Comparison of ENCODE assay signal across 14 mouse cellular contexts in the genomic region with DNA sequence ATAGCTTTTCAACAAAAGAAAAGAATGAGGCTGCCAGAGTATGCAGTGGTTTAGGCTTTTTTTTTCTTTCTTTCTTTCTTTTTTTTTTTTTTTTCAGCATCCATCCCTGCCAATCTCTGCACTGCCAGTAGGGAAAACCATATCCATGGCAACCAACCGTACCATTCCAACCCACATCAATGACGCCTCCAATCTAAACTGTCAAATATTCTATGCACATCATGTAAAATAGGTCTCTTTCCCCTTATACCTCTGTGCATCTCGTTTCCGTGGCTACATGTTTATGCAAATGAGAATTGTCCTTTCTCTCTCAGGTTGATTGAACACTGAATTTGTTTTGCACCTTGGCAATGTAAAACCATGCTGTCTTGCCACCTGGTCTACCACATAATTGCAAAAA.
DNase-seq lines count a peak whose midpoint lies in the region; ATAC-seq lines count a peak whose summit lies in the region.
"Had no signal": no experiment of that assay in that cellular context is flagged by ENCODE, and none has a peak within 500 bp of the region (broad histone marks: within the 10 kb centered on the region; RNA-seq: fewer than 3 reads in every experiment).

No protein-coding gene starts in this region.

- peaks cover 18% of the 10 kb centered on the region for H3K4me1 ChIP-seq in forebrain, embryonic 13.5 days
- H3K4me1 ChIP-seq in neural tube, embryonic 14.5 days (ENCODE audit: control insufficient read depth, insufficient read depth, low read length) = peaks cover 4% of the 10 kb centered on the region; the same call in 1 of the 2 replicates
- H3K4me1 ChIP-seq: embryonic facial prominence, embryonic 12.5 days; heart, embryonic 15.5 days had no signal

- peak; percentile 30 for DNase-seq in left cerebral cortex, adult 11 months (ENCODE audit: low spot score)
- no peak for DNase-seq in left cerebral cortex, postnatal 36 days (ENCODE audit: low spot score in 2 of 2)
- DNase-seq in layer of hippocampus, adult 9-10 months (ENCODE audit: low spot score) = peak; percentile 17
- DNase-seq in urinary bladder, postnatal 4 days (ENCODE audit: low spot score in 2 of 2) = no peak
- DNase-seq in spleen, postnatal 4 days (ENCODE audit: low spot score in 2 of 2) = no peak
- DNase-seq in B cell, adult 2 months = no peak
- DNase-seq: cerebellum, adult 11 months; gastrocnemius, postnatal 10 days; kidney, adult 8-10 months; lung, adult 2 months had no signal

- H3K9ac ChIP-seq in forebrain, embryonic 13.5 days = no peak overlapping the region
- no peak overlapping the region for H3K9ac ChIP-seq in neural tube, embryonic 14.5 days (replicated peaks; ENCODE audit: low read depth, low read length)
- H3K9ac ChIP-seq: embryonic facial prominence, embryonic 12.5 days; heart, embryonic 15.5 days had no signal

- H3K27ac ChIP-seq in forebrain, embryonic 13.5 days = peak overlapping the region; percentile 82
- H3K27ac ChIP-seq in neural tube, embryonic 14.5 days (ENCODE audit: low read depth, low read length) = peak overlapping the region; percentile 67; the same call in 1 of the 2 replicates
- H3K27ac ChIP-seq: embryonic facial prominence, embryonic 12.5 days; heart, embryonic 15.5 days had no signal

- no peaks in the 10 kb centered on the region for H3K9me3 ChIP-seq in forebrain, embryonic 13.5 days (replicated peaks)
- H3K9me3 ChIP-seq in neural tube, embryonic 14.5 days (ENCODE audit: control insufficient read depth, low read length) = no peaks in the 10 kb centered on the region
- H3K9me3 ChIP-seq: embryonic facial prominence, embryonic 12.5 days; heart, embryonic 15.5 days had no signal

- 17% methylated on average over 4 of the region's 4 CpGs for WGBS in forebrain, embryonic 13.5 days
- WGBS in neural tube, embryonic 14.5 days = 30% methylated on average over 4 of the region's 4 CpGs

- H3K27me3 ChIP-seq in forebrain, embryonic 13.5 days = no peaks in the 10 kb centered on the region
- H3K27me3 ChIP-seq in neural tube, embryonic 14.5 days (ENCODE audit: control insufficient read depth, insufficient read depth, low read length) = no peaks in the 10 kb centered on the region
- H3K27me3 ChIP-seq: embryonic facial prominence, embryonic 12.5 days; heart, embryonic 15.5 days had no signal

- H3K4me2 ChIP-seq in forebrain, embryonic 13.5 days = 0 out of 2 replicates have a peak overlapping the region, but pooled peaks have one; percentile 12
- H3K4me2 ChIP-seq in neural tube, embryonic 14.5 days (ENCODE audit: low read depth, low read length) = no peak overlapping the region
- H3K4me2 ChIP-seq: embryonic facial prominence, embryonic 12.5 days; heart, embryonic 15.5 days had no signal

- intact Hi-C loops in left cerebral cortex, postnatal 36 days (cut with DNase I) = no loop called here

- ATAC-seq in forebrain, embryonic 13.5 days = peak; percentile 97
- peak; percentile 95 for ATAC-seq in neural tube, embryonic 14.5 days (ENCODE audit: low read depth)

- no peaks in the 10 kb centered on the region for H3K36me3 ChIP-seq in forebrain, embryonic 13.5 days (ENCODE audit: poor library complexity, severe bottlenecking)
- H3K36me3 ChIP-seq in neural tube, embryonic 14.5 days (ENCODE audit: control insufficient read depth, insufficient read depth, low read length) = no peaks in the 10 kb centered on the region
- H3K36me3 ChIP-seq: embryonic facial prominence, embryonic 12.5 days; heart, embryonic 15.5 days had no signal

- H3K4me3 ChIP-seq in forebrain, embryonic 13.5 days = no peak overlapping the region
- no peak overlapping the region for H3K4me3 ChIP-seq in neural tube, embryonic 14.5 days (ENCODE audit: low read depth, low read length)
- H3K4me3 ChIP-seq: embryonic facial prominence, embryonic 12.5 days; heart, embryonic 15.5 days had no signal

Comparison
In these comparisons a context has a peak if more than half of its experiments do, and no peak if none do; other contexts are left out.
1. DNase-seq: peak in left cerebral cortex, adult 11 months (single experiment) and layer of hippocampus, adult 9-10 months (single experiment); none in left cerebral cortex, postnatal 36 days (0 of 2), urinary bladder, postnatal 4 days (0 of 2), spleen, postnatal 4 days (0 of 2) and B cell, adult 2 months (0 of 2).